Mouse (Mus musculus): ENCODE results near the gene Tgfb2.

Tgfb2 gene

GRCm38 (mm10) chr1:186656201-186656600, 49.6 kb downstream of the Tgfb2 start:
- DNase-seq (ENCODE audit: low spot score) = no peak

DNA sequence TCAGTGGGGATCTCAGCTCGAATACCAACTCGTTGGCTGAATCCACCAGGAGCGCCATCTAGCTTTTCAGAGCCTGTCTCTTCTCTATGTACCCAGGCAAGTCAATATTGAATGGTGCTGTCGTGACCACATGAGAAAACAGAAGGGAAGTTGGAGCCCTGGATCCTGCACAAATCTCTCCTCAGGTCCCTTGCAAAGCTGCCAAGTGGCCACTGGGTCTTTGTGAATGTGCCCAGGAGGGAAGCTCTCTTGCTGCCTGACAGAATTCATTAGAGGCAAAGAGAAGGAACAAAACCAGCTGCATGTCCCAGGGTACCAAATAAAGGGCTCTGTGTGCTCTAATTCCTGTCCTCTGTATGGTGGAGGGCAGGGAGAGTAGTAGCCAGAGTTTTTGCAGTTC, 50.7 kb downstream of the Tgfb2 start:
- DNase-seq (ENCODE audit: low spot score) = no peak

GRCm38 (mm10) chr1:186652208-186652607, 53.6 kb downstream of the Tgfb2 start:
- DNase-seq (ENCODE audit: low spot score) = no peak

DNA sequence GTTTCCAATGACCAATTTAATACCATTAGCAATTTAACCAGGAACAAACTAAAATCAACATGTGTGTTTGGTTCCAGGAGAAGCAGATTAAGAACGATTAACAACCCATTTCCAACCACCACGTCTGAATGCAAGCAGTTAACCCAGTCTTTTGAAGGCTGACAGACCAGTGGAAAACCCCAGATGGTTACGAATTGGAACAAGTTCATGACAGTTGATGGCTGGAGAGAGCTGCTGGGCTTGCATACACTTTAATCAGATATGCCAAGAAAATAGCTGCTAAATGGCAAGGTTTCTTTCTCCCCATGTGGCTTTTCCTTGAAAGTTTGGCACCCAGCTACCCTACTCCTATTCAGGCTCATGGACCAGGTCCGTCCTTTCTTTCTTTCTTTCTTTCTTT, 55.8 kb downstream of the Tgfb2 start:
- DNase-seq (ENCODE audit: low spot score) = no peak

- no peak for DNase-seq (ENCODE audit: low spot score)
These were observed 68.2 kb downstream of the Tgfb2 start for GRCm38 (mm10) chr1:186637304-186638213.

GRCm38 (mm10) chr1:186635045-186635444, 70.7 kb downstream of the Tgfb2 start:
- DNase-seq (ENCODE audit: low spot score) = no peak

DNA sequence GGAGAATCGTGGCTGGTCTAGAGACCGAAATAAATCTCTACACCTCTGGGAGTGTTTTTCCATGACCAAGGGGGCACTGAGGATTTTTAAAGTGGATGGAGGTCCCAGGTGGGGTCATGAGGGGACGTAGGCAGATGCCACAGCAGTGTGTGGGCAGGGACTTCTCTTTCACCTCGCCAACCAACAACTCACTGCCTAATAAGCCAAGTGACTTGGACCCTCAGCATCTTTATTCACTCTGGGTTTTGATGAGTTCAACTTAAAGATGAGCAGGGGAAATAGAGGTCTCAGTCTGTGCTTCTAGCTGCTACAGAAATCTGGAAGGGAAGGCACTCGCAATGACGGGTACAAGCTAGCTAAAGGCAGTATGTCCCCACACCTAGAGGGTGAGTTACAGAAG, 74.3 kb downstream of the Tgfb2 start:
- DNase-seq (ENCODE audit: low spot score) = no peak

GRCm38 (mm10) chr1:186630971-186631370, 74.8 kb downstream of the Tgfb2 start:
- no peak for DNase-seq (ENCODE audit: low spot score)

- DNase-seq (ENCODE audit: low spot score) = no peak
These were observed 78.3 kb downstream of the Tgfb2 start for GRCm38 (mm10) chr1:186627451-186627995.

DNA sequence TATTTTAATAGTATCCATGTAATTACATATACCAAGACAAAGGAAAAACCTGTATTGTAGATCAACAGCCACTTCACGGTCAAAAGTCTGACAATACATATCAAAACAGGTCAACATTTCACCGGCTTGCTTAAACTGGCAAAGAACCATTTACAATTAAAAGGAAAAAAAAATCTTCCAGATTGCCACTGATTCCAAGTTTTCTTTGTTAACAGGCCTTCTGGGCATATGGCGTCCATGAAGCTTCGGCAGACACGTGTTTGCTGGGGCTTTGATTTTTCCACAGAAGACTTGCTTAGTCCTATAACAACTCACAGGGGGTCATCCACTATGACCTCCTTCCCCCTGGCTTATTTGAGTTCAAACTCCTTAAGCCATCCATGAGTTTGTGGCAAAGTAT, 81.3 kb downstream of the Tgfb2 start:
- no peak for DNase-seq (ENCODE audit: low spot score)

DNA sequence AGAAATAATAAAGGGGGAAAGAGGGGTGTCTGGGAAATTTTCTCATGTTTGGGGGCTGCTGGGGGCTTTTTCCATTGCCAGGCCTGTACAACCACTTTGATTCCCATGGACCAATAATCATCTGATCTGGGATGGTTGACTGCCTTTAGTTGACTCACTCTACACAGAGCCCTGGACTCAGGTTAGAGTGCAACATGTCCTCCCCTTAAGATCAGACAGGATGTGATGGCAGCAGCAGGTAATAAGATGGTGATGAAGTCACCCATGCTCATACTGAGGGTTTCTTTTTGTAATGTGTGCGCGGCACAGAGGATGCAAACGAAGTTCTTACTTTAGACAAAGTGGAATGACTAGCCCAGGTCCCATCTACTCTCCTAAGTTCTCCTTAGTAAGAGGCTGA, 84.0 kb downstream of the Tgfb2 start:
- DNase-seq (ENCODE audit: low spot score) = no peak

GRCm38 (mm10) chr1:186618285-186618684, 87.5 kb downstream of the Tgfb2 start:
- DNase-seq (ENCODE audit: low spot score) = no peak

DNA sequence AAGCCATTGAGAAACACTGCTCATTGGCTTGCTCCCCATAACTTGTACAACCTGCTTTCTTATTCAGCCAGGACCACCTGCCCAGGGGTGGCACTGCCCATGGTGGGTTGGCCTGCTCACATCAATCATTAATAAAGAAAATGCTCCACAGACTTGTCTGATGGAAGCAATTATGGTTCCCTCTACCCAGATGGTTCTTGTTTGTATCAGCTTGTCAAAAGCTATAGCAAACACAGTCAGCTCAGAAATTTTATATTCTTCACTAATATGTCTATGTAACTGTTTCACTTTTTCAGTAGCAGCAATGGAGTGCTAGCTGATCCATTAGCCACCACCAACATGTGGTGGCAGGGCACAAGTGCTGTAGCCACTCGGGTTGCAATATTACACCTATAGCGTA, 94.4 kb downstream of the Tgfb2 start:
- DNase-seq (ENCODE audit: low spot score) = no peak

DNA sequence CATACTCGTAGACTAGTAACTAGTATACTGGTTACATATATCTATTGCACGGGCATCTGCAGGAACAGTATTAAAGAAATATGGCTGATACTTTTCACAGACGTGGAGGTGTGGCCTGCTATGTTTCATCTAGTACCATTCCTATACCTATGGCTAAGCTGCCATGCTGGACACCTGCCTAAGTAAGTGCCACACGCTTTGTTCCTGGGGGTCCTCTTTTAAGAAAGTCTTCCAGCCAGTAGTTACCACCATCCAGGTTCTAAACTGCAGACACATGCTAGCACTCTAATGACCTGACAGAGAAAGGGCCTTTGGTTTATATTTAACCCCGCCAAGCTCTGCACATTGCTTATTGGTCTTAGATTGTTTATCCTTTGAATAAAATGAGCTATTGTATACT, 95.3 kb downstream of the Tgfb2 start:
- DNase-seq (ENCODE audit: low spot score) = no peak

DNA sequence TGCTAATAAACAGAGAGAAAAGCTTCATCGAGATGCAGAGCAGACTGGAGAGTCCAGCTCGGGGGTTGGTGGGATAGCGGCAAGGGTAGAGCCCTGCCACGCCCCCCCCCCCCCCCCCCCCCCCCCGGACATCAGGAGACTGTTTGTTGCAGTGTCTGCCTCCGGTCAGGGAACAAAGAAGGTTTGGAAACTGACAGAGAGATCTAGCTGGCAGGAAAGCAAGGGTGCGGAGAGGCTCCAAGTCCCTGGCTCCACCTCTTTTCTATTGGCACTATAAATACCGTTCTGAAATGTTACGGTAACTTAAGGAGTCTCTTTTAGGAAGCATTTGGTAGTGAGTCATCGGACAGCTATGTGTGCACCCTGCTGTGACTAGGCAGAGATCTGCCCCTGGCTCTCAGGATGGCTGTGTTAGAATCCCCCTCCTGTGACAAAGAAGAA, 96.0 kb downstream of the Tgfb2 start:
- DNase-seq (ENCODE audit: low spot score) = no peak

DNA sequence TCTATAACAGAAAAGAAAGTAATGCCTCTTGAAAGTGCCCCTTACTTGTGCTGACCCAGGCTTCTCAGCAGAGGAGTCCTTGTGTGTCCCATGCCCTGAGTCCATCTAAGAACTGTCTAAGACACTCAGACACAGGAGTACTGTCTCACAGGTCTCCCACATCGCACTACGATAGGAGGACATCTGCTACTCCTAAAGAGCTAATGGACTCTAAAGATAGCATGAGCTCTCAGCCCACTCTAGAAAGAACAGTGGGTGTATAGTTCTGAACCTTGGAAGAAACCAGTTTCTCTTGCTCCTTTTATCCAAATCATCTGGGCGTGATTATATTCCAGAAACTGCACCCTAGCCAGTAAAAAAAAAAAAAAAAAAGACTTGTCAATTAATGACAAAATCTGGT, 97.7 kb downstream of the Tgfb2 start:
- DNase-seq (ENCODE audit: low spot score) = no peak

- DNase-seq (ENCODE audit: low spot score) = no peak
These were observed 100.2 kb downstream of the Tgfb2 start for GRCm38 (mm10) chr1:186605635-186606034.

GRCm38 (mm10) chr1:186604124-186604523, 101.7 kb downstream of the Tgfb2 start:
- DNase-seq (ENCODE audit: low spot score) = no peak

DNA sequence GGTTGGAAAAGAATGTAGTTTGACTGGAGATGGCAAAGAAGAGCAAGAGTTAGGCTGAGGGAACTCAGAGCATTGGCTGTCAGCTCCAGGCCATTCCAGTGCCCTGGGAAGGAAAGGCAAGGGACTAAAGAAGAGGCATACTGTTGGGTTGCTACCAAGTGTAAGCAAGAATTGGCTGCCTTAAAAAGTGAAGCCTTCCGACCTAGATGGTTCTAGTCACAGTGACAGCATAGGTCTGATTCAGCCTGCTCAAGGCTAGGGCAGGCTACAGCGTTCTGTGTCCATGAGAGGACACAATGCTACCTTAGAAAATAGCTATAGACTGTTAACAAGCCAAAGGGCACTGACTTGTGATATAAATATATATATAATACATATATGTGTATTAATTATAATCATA, 117.6 kb downstream of the Tgfb2 start:
- DNase-seq (ENCODE audit: low spot score) = no peak

DNA sequence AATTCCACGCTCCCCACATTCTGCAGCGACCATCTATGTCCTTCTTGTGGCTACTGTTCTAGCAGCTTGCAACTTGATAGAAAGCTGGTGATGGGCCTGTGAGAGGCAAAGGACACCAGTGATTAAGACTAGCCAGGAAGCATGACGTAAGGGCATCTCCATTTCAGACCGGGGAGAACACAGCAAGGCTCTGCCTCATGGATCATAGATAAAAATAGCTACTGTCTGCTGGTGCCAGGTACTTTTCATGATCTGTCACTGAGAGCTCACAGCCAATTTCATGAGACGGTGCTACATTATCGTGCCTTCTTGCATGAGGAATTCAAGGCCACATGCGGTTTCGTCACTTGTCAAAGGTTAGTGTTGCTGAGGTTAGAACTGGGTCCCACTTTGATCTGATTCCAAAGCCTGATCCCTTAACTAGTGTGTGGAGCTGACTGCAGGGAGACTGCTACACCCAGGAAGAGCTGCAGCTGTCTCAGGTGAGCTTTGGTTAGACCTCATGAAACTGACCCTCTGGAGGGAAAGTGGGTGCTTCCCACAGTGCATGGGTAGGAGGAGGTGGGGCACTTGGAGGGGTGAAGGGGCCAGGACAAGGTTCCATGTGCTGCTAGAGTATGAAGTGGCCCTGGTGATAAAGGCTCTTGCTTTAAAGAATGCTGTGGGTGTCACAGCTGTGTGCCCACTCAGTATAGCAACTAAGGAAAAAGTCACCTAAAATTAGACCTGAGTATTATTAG, 118.6 kb downstream of the Tgfb2 start:
- DNase-seq (ENCODE audit: low spot score) = no peak

- no peak for DNase-seq (ENCODE audit: low spot score)
These were observed 120.1 kb downstream of the Tgfb2 start for GRCm38 (mm10) chr1:186585571-186586164.

DNA sequence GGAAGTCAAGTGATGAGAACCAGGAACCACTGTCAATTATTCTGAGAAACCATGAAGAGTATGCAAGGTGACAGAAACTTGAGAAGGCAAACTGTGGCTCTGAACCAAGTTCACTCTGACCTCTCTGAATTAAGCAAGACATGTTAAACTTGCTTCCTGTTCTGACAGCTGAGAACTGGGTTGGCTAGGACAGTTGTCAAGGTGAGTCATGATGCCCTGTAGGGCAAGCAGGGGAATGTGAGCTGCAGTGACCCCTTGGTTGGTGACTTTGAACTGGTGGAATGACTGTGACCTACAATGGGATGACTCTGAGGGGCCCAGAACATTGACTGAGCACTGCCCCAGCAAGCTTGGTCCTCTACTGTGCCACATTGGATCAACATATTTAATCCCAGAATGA, 121.9 kb downstream of the Tgfb2 start:
- no peak for DNase-seq (ENCODE audit: low spot score)

GRCm38 (mm10) chr1:186582113-186582512, 123.7 kb downstream of the Tgfb2 start:
- DNase-seq (ENCODE audit: low spot score) = no peak

Data from testis, postnatal 14 days (tissue).